Mouse (Mus musculus): ENCODE measurements at regions not wholly inside any gene's neighbourhood (a gene's known extent, or its start where the extent isn't known, plus 50 kb on each side); places are given as distances from the start of the nearest gene placed in this dataset.
"Not testable (repeated sequence)": the region's sequence is repeated elsewhere in the genome, so short reads cannot be mapped to it uniquely, and the experiment has no call there.

DNA sequence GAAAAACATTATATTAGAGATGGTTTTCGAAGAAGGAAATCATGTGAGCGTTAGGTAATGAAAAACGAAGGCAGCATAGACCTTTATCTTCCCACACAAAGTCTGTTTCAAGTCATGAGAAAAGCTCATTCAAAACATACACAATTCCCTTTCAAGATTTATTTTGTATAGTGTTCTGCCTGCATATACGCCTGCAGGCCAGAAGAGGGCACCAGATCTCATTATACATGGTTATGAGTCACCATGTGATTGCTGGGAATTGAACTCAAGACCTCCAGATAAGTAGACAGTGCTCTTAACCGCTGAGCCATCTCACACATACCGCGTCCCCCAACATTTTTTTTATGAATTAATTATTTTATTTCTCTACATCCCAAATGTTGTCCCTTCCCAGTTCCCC, 578.3 kb upstream of the Ccdc54 start:
- DNase-seq: no peak

DNA sequence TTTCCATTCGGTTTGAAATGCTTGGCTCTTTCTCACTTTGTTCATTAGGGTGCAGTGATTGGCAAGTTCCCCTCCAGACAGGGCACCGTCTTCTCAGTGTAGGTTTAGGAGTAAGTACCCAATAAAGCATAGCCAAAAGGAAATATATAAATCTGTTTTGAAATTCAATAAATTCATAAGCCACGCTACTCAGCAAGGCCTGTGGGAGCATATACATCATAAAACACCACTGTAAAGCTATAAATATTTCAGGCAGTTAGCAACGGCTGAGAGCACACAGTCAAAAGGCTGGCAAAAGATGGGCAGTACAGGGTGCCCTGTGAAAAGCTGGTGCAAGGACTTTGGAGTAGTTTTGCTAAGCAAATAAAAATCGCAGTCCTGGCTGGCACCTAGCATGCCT, 569.8 kb upstream of the Ccdc54 start:
- no peak for DNase-seq

DNA sequence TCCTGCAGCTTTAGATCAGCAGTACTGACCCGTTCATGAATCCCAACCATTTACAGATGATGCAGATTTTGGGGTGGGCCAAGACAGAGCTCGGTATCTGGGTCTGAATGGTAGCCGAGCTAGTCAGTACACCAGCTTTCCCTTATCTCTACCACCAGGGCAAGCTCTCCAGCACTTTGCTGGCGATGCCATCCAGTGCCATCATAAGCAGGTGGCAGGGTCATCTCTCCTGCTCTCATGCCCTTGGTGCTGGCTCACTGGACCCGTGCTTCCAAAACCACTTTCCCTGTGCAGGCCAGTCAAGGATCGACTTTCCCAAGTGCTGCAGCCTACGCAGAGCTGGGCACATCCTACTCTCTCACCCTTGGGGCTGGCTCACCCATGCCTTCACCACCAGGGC, 547.6 kb upstream of the Ccdc54 start:
- no peak for DNase-seq

DNA sequence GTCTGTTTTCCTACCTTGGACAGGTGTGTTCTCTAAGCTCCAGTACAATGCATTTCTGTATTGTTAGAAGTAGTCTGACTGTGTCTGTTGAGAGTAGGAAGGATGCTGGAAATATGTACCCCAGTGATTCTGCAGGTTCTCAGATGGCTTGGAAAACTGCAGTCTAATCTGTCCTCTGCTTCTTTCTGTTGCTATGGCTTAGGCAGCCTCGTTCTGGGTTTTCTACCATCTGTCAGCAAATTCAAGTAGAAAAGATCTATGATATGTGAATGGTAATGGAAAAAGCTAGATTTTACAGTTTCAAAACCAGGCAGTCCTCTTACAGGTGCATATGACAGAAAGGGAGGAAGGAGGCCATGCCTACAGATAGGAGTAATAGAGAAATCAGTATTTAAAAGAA, 528.9 kb upstream of the Ccdc54 start:
- no peak for DNase-seq

DNA sequence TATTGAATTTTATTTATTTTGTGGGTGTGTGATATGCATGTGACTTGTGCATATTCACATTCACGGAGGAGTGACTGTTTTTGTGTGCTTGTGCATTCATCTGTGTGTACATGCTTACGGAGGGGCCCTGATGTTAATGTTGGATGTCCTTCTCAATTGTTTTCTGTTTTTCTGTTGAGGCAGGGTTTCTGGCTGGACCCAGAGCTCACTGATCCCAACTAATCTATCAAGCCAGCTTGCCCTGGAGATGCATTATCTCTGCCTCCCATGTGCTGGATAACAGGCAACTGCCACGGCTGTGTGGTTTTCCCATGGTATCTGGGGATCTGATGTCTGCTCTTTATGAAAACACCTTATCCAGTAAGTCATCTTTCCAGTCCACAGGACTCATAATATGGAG, 527.4 kb upstream of the Ccdc54 start:
- no peak for DNase-seq

DNA sequence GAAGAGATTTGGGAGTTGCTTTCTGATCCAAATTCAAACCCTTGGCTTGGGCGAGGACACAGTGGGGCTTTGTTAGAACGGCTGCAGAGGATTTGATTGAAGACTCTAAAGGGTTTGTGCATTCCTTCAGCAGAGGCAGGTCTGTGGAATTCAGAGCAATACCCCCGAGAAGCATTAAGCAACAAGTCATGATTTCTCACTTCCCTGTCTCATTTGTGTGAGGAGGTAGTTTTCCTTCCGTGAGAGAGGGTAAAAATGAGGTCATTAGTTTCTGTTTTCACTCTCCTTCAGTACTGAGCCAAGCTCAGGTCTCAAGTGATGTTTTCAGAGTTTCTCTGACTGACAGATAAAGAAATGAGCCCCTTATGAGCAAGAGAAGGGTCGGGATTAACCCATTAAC, 526.9 kb upstream of the Ccdc54 start:
- no peak for DNase-seq

DNA sequence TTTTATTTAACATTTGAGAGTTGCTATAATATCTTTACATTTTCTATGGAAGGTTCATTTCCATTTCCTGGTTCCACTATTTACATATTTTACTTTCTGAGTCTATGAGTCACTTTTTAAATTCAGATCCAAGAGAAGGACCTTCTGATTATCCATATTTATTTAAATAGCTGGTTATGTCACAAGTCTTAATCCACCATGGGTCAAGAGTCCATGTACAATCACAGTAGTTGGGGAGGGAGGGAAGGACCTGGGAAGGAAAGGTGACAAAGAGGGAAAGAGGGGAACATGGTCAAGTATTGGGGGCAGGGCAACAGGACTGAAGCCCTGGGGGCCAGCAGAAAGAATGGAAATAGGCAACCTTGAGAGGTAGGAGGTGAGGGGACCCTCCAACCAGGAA, 518.9 kb upstream of the Ccdc54 start:
- DNase-seq: no peak

DNA sequence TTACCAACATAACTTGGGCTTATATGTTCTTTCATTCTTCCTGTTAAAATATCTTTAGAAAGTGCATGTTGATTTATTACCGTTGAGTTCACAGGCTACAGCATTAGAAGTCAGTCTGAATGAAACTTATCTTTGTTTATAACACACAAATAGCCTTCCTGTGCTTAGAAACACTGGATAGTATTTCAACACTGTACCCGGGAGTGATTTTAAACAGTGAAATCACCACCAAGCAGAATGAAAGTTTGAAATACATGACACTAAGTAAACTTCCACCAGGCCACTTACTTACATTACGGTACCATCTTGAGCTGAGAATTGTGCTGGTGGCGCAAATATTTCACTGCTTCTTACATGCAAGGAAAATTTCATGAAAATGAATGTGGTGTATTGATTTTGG, 516.5 kb upstream of the Ccdc54 start:
- no peak for DNase-seq

DNA sequence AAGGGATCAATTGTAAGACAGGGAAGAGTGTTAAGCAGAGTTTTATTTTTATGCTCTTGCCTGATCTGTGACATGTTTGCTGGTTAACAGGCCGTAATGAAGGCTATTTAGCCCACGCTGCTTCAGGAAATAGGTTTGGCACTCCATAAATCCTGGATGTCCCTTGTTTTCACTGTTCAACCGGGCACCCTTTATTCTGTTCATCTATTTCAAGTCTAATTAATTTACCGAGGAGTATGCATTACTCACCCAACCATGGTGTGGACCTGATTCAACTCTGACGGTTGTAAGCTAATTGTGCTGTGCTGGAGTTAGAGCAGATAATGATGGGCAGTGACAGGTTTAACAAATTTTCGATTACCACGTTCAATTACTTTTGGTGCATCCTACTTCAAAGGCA, 495.6 kb upstream of the Ccdc54 start:
- no peak for DNase-seq

DNA sequence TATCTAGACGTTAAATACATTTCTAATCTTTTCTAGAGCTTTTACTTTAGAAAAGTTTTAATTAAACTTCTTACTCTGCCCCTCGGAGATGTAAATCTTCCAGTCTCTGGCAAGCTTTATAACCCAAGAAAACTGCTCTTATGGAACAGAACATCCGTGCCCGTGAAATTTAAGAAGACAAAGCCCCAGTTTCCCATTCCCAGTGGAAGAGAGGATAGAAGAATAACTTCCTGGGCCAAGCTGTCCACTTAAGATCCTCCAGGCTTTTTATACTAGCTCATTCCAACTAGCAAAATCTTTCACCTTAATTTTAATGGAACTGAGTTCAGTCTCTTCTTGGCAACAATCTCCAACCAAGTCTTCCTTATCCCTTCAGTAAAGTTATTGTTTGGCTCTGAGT, 489.2 kb upstream of the Ccdc54 start:
- DNase-seq: no peak

DNA sequence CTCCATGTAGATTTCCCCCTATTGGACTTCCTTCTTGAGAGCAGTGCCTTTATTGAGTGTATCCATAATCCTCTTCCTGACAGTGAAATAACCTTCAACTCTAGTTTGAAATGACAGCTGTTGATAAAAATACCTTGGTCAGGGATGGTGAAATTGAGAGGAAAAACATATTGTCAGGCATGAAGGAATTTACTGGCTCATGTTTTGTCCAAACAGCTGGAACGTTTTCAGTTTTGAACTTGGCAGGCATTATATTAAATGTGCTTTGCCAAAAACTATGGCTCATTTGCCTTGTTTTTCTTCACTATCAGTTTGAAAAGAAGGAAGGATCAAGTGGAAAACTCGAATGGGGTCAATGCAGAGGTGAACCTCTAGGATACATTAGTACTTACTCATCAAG, 457.7 kb upstream of the Ccdc54 start:
- DNase-seq: no peak

DNA sequence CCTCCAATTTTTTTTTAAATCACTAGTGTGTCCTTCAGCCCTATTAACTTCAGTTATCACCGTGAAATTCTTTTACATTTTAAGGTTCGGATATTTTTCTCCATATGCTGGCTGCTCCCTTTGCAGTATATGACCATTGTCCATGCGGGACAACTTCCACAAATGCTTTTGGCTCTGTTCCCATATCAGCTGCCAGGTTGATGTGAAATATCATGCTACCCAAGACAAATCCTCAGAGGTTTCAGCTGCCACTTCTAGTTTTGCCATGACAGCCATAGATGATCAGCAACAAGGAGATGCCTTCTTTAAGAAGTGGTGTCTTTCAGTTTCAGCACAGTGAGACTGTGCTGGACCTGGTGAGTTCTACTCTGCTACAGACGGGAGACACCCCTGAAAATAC, 457.2 kb upstream of the Ccdc54 start:
- DNase-seq: no peak

DNA sequence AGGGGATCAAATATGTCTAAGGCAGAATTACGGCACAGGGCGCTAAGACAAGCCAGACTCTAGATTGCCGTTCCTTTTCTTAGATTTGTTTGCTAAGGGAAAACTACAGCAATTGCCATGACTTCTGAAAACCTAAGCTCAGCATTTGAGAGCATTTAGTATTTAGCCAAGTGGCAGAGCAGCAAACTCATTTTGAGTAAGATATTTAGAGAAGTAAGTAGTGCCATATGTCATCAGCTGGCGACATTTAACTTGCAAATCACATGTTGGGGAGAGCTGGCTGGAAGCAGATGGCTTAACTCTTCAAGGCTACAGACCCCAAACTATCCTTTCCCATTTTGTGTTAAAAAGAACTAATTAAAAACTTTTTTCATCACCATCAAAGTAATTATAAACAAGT, 450.4 kb upstream of the Ccdc54 start:
- no peak for DNase-seq

DNA sequence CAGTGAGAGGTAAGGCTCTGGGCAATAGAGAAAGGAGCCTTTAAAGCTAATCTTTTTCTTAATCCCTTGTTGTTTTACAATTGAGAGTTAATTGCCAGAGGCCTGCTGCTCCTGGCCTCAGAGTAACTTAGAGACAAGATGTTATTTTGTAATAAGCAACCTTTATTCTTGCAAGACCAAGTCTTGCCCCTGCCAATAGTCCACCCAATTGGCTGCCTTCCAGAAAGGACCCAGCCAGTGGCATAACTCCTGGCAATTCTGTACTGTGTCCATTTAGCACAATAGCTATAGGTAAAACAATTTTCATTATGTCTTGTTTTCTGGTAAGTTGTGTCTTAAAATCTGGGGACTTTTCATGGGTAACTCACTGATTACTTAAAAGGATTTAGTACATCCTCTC, 411.9 kb upstream of the Ccdc54 start:
- no peak for DNase-seq

DNA sequence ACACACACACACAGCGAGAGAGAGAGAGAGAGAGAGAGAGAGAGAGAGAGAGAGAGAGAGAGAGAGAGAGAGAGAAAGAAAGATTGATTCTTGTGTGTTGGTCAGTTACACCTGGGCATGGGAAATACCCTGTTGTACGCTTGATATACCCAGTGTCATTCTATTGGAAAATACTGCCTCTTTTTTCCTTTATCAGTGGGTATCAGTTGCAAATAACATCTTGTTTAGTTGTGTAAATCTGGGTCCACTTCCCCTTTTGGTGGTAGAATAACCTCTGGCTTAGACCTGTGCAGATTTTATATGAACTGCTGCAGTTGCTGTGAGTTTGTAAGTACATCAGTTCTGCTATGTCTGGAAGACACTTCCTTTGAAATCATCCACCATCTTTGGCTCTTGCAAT, 373.4 kb upstream of the Ccdc54 start:
- no peak for DNase-seq

DNA sequence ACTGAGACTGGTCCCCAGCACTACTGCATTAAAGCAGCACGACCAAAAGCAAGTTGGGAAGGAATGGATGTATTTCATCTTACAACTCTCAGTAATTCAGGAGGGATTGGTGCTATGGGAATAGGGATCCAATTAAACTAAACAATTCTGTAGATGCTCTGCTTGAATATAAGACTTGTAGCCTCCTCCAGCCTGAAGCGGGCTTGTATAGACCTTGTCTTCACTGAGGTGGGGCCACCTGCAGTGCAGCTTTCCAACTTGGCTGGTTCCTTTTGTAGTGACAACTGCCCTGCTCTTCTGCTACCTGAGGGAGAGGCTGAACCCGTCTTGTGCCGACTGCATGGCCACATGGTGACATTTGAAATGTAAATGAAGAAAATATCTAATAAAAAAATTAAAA, 353.1 kb upstream of the Ccdc54 start:
- no peak for DNase-seq

DNA sequence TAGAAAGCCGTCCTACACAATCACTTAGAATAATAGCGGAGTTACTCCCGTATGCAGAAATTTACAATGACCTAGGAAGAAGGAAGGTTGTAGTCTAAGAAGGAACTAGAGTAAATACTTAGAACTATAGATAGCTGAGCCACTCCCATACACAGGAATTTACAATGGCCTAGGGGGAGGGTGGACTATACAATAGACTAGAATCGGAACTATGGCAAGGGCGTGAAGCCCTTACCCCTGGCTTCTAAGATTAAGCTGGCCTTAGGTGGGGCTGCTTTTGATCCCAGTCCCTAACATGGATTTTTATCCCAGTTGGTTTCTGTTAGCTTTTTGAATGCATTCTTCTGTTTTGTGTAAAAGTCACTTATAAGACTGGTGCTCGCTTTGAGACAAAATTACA, 352.6 kb upstream of the Ccdc54 start:
- DNase-seq: not testable (repeated sequence)

DNA sequence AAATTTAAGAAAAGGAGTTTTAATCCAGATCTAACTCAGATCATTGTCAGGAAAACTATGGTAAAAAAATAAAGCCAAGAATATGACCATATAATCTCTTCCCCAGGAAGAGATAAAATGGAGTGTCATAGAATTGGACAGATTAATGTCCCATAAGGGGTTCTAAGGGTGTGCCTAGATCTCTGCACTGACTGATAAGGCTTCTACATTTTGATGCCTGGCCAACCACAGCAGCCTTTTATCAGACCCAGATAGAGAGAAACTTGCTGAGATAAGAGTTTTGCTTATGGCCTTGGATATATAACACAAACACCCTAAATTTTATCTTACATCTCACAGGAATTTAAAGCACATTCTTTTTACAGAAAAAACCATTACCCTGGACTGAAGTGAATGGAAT, 351.3 kb upstream of the Ccdc54 start:
- no peak for DNase-seq

DNA sequence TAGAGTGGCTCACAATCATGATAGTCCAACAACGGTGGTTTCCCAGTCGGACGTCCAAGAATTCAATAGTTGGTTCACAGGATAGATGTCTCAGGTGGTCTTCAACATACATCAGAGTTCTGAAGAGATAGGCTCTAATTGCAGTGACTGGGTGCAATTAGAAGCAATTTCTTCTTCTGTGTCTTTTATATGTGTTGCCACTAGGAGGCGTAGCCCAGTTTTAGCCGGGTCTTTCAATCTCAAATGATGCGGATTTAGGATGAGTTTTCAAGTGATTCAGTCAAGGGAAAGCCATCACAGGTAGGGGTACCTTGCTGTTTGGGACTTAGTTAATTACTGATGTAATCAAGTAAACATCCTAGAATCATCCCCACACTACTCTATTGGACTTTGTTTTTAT, 348.4 kb upstream of the Ccdc54 start:
- DNase-seq: no peak

DNA sequence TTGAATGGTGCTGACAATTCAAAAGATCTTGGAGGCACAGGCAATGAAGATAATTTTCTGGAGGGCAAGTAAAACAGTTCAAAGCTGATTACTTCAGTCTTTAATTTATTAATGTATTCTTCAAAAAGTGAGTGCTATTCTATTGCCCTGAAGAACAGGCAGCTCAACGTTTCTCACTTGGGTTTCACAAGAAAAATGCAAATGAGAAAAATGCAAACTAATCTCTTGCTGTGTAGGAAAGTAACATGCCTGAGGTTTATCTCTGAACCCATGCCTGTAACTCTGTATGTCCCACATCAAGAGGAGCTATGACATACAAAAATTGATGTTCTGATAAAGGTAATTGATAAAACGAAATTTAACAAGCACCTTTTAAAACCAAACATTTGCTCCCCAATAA, 316.8 kb upstream of the Ccdc54 start:
- DNase-seq: no peak

DNA sequence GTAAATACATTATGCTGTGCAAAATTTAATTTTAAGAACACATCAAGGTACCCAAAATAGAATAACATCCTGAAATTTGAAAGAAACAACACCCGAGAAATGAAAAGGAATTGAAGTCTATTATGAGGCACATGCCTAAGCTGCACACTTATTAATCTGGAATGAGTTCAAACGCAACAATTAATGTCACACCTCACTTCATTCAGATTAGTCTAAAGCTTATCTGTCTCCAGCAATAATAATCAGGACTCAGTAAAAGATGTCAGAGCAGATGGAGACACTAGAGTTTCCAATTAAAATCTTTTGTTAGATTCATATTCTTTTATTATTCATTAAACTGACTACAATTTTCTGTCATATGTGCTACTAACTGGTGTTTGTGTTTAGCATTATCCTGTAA, 308.2 kb upstream of the Ccdc54 start:
- no peak for DNase-seq

DNA sequence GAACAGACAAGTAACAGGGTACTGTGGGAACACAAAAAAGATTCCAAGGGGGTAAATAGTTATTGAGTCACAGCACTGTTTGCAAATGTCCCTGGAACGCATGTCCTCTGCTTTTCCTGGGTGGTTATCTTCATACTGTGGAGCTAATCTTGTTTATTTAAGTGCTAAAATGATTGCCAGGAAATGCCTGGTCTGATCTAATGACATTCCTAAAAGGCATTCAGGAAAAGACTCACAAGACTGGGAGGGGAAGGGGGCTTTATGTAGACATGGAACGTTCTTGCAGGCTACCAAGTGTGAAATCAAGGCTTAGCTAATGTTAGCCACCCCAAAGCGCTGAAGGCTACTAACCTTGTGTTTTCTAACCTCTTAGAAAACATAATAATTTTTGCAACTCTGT, 287.0 kb upstream of the Ccdc54 start:
- no peak for DNase-seq

DNA sequence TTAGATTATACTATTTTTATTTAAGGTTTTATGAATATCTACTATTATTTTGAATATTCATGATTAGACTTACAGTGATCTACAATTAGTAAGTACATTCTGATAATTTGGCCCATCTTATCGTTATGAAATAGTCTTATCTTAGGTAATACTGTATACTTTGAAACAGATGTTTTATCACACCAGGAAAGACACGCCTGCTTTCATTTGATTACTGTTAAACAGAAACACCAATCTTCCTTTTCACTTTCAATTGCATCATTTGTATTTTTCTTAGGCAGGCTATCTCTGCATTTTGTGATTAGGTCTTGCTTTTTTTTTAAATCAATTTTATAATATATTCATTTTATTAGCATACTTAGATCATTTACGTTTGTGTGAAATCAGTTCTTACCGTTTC, 280.4 kb upstream of the Ccdc54 start:
- no peak for DNase-seq

DNA sequence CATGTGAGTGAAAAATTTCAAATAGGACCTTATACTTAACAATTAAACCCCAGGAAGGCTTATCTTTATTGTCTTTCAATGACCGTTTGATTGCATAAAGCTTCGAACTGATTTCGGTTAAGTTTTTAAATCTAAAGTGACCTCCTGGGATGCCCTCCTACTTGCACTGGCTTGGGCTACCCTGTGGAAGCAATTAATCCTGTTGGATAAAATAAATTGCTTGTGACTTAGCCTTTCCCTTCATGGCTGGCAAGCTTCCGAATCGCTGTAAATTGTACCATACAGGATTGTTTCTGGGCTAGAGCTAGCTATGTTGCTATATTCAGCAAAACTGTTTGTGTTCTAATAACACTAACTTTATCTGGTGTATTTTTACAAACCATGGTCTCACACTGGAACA, 272.6 kb upstream of the Ccdc54 start:
- DNase-seq: no peak

DNA sequence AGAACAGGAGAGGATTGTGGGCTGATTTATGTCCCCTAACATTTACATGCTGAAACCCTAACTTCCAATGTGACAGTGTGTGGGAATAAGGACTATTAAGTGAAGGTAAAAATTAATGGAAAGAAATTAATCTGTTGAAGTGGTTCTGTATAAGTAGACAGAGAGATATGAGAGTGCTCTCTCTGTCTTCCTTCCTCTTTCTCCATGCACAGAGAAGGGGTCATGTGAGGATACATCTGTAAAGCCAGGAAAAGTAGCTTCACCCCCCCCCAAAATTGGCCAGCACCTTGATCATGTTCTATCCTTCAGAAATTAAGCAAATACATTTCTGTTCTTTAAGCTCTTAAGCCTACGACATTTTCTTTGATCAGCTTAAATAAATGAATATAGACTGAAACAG, 268.6 kb upstream of the Ccdc54 start:
- DNase-seq: no peak

DNA sequence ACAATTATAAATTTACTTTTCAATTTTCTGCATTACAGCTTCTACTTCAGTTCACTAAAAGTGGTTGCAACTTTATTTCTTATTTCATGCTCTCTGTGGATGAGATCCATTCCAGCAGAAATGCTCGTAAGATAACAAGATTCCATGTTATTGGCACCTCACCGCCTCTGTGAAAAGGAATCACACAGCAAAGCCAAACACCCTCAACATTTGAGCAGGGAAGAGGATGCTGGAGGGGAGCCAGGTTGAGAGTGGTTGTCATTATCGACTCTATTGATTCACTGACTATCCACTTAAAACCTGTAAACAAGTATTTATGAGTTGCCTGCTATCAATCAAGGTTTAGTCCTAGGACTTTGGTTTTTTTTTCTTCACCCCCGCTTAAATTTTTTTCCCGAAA, 261.1 kb upstream of the Ccdc54 start:
- no peak for DNase-seq

DNA sequence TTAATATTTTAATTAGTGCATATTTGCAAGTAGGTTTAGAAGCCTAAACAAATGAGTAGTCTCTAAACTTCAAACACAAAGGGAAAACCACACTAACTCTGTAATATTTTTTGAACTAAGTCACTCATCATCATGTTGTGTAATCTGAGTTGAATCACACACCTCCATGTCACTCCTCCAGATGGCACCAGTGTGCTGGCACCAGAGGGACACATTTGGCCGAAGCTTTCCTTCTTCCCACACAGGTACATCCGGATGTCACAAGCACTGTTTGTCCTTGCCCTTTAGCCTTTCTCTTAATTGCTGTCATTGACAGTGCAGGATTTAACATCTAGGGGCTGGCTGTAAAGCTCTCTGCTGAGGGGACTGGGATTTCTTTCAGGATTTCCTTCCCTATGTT, 256.7 kb upstream of the Ccdc54 start:
- DNase-seq: no peak
